Comparison of ENCODE assay signal across 28 mouse cellular contexts in the genomic region with DNA sequence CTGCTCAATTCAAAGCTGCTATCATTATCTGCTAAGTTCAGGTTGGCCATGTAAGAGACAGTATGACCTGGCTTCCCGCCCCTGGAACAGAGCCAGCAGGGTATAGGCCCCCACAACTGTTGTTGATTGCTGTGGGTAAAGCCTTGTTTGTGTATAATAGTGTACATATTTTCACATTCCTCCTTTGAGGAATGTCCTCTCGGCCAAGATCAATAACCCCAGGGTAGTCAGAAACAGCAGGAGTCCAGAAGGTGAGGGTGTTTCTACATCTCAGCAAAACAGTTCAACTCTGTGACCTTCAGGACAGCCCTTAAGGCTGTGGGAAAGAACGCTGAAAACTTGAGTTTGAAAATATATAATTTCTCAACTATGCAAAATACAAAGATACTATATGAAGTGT.
"Had no signal": no experiment of that assay in that cellular context is flagged by ENCODE, and none has a peak within 500 bp of the region (broad histone marks: within the 10 kb centered on the region; RNA-seq: fewer than 3 reads in every experiment).

No protein-coding gene starts in this region.

- DNase-seq: left cerebral cortex, postnatal 4 days; liver; liver, embryonic 13.5 days; liver, postnatal 0 days; lung, adult 18-20 months; lung, adult 2 months; lung, embryonic 14.5 days; lung, postnatal 10 days; lung, postnatal 14 days; lung, postnatal 36 days; lung, postnatal 4 days; midbrain, embryonic 14.5 days had no signal

- H3K4me1 ChIP-seq: liver, embryonic 12.5 days; lung, embryonic 15.5 days had no signal

- H3K36me3 ChIP-seq: limb, embryonic 10.5 days; limb, embryonic 12.5 days; limb, embryonic 13.5 days; limb, embryonic 15.5 days; liver, embryonic 12.5 days; liver, embryonic 13.5 days; liver, embryonic 15.5 days; lung, embryonic 15.5 days; midbrain, embryonic 10.5 days; midbrain, embryonic 12.5 days; midbrain, embryonic 13.5 days; midbrain, embryonic 15.5 days had no signal

- ATAC-seq: liver, embryonic 12.5 days; liver, postnatal 0 days; lung, postnatal 0 days; midbrain, embryonic 13.5 days; midbrain, embryonic 15.5 days; midbrain, embryonic 16.5 days had no signal

- H3K4me3 ChIP-seq: limb, embryonic 10.5 days; limb, embryonic 12.5 days; limb, embryonic 13.5 days; limb, embryonic 15.5 days; liver, embryonic 12.5 days; liver, embryonic 13.5 days; liver, embryonic 15.5 days; lung, embryonic 15.5 days; megakaryocyte, embryonic 14.5 days; midbrain, embryonic 10.5 days; midbrain, embryonic 12.5 days; midbrain, embryonic 13.5 days; midbrain, embryonic 15.5 days; myocyte had no signal

- H3K27ac ChIP-seq: limb, embryonic 10.5 days; limb, embryonic 12.5 days; limb, embryonic 13.5 days; limb, embryonic 15.5 days; liver, embryonic 12.5 days; liver, embryonic 13.5 days; liver, embryonic 14.5 days; liver, embryonic 15.5 days; lung, embryonic 15.5 days; midbrain, embryonic 10.5 days; midbrain, embryonic 12.5 days; midbrain, embryonic 13.5 days; midbrain, embryonic 15.5 days had no signal
